Mouse (Mus musculus) cerebellum, adult 11-12 months (tissue): ENCODE results near the gene Mtss1l.
"Not testable (repeated sequence)": the region's sequence is repeated elsewhere in the genome, so short reads cannot be mapped to it uniquely, and the experiment has no call there.

Experiments used
- DNase-seq: peaks from one replicate; pipeline ENCODE4 v3.0.0; 2022

Mtss1l gene

DNA sequence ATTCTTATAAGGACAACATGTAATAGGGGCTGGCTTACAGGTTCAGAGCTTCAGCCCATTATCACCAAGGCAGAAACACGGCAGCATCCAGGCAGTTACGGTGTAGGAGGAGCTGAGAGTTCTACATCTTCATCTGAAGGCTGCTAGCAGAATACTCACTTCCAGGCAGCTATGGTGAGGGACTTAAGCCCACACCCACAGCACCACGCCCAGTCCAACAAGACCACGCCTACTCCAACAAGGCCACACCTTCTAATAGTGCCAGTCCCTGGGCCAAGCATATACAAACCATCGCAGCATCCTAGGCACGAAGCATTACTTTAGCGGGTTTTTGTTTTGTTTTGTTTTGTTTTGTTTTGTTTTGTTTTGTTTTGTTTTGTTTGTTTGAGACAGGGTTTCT, 65.2 kb downstream of the Mtss1l start:
- DNase-seq, result not testable (repeated sequence)

DNA sequence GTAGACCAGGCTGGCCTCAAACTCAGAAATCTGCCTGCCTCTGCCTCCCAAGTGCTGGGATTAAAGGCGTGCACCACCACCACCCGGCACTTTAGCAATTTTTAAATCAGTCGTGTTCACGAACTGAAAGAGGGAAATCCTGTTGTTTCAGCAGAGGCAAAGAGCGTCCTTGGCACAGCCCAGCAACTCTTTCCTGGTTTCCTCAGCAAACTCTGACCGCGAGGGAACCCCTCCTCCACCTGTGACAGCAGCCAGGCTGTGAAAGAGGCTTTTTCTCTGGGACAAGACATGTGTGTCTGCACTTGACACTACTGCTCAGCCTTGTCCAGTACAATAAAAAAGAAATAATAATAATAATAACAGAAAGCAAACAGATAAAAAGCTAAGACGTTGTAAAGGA, 65.7 kb downstream of the Mtss1l start:
- DNase-seq, result no peak

DNA sequence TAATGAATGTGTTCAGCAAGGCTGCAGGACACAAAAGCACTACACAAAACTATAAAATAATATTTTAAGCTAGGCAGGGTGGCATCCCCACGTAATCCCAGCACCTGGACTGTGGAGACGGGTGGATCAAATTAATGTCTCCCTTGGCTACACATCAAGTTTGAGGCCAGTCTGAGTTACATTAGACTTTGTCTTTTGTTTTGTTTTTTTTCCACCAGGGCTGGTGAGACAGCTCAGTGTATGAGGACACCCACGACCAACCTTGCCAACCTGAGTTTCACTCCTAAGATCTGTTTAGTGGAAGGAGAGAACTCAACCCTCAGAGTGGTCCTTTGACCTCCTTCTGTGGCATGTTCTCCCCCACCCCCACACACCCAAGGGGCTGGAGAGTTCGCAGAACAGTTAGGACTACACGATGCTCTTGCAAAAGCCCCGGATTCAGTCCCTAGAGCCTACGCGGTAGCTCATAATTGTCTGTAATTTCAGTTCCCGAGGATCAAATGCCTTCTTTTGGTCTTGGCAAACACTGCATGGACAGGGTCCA, 66.2 kb downstream of the Mtss1l start:
- no peak for DNase-seq

DNA sequence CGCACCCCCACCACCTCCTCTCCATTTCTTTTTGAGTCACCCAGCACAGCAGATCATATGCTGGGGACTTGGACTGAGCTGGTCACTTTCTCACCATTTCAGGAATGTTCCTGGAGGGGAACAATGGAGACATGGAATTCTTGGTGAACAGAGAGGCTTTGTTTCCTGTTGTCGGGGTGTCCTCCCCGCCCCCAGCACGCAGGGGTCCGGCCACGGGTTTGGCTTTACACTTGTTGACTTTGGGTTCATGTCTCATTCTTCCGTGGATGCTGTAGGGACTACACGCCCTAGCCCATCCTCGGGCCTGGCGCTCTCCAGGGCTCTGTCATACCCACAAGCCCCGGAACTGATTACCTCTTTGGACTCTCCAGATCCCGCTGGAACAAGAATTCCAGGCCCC, 67.7 kb downstream of the Mtss1l start:
- DNase-seq, result no peak

DNA sequence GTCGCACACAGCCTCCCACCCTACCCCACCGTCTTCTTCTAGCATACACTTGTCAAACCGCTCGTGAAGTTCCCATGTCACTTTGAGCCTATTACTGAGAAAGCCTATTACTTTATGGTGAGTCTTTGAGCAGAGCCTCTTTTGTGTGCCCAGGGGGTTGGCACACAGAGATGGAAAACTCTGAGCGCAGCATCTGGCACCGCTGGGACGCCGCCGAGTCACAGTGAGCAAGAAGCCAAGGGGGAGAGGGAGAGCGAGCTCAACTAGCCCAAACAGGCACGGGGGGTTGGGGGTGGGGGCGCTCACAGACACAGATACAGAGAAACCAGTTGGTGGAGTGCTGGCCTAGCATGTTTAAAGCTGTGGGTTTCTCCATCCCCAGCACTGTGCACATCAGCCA, 68.3 kb downstream of the Mtss1l start:
- DNase-seq, result no peak

DNA sequence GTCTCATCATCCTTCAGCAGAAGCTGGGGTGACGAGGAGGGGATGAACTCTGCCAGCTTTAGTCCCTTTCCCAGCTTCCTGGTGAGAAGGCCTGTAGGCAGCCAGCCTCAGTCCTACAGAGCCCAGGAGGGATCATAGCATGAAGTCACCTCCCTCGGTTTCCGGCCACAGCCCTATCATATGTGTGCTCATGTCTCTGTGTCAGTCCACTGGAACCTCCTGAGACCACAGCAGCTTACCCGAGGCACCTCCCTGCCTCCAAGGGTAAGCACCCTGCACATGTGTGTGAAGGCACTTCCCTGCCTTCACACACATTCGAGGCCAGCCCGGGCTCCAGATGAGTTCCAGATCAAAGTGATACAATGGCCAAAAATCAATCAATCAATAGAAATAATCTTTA, 69.0 kb downstream of the Mtss1l start:
- DNase-seq, result no peak
